ENCODE assay signal across 10 mouse cellular contexts in the genomic region with DNA sequence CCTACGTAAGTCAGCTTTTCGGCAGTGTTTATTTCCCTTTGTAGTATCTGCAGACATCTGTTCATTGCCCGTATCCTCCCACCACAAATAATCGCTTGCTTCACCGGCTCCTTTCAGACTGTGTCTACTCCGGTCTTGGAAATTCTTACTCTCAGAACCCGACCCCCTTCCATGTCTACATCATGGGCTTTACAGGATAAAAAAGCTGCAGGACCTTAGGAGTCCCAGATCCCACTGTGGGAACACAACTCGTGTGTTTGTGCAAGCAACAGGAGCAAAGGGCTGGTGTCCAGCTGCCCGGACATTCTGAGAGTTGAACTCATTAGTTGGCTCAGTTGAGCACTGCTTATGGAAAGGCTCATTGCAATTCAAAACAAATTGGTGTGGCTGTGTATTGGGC. TPM values are rescaled to one million over a fixed set of nuclear protein-coding genes. Genes with fewer than 3 reads are reported as not detected.
DNase-seq lines count a peak whose midpoint lies in the region; ATAC-seq and TF ChIP-seq lines count a peak whose summit lies in the region.
"Had no signal": no experiment of that assay in that cellular context is flagged by ENCODE, and none has a peak within 500 bp of the region (broad histone marks: within the 10 kb centered on the region; RNA-seq: fewer than 3 reads in every experiment).

No protein-coding gene starts in this region.

- H3K9ac ChIP-seq in liver, postnatal 0 days (replicated peaks), result no peak overlapping the region
- no peak overlapping the region for H3K9ac ChIP-seq in liver, embryonic 11.5 days (ENCODE audit: low read depth, low read length)
- H3K9ac ChIP-seq in forebrain, embryonic 12.5 days, result no peak overlapping the region
- no peak overlapping the region for H3K9ac ChIP-seq in intestine, embryonic 14.5 days (ENCODE audit: low read length)
- H3K9ac ChIP-seq: liver, embryonic 13.5 days had no signal

- TF ChIP-seq CTCF in liver, postnatal 0 days (IDR thresholded peaks at IDR 0.05; ENCODE audit: low read depth), result no peak

- ATAC-seq in liver, postnatal 0 days, result no peak
- ATAC-seq in liver, embryonic 11.5 days (replicated peaks; ENCODE audit: low FRiP score), result no peak
- peak; percentile 49 for ATAC-seq in forebrain, embryonic 12.5 days (ENCODE audit: low FRiP score)
- ATAC-seq in intestine, embryonic 14.5 days (replicated peaks; ENCODE audit: low FRiP score, low TSS enrichment, low read depth), result no peak

- no peaks in the 10 kb centered on the region; the same call in none of the 2 replicates for H3K4me1 ChIP-seq in liver, postnatal 0 days (ENCODE audit: insufficient read depth)
- no peaks in the 10 kb centered on the region for H3K4me1 ChIP-seq in liver, embryonic 11.5 days (replicated peaks; ENCODE audit: control insufficient read depth, insufficient read depth, low read length)
- no peaks in the 10 kb centered on the region for H3K4me1 ChIP-seq in forebrain, embryonic 12.5 days
- peaks cover 12% of the 10 kb centered on the region for H3K4me1 ChIP-seq in intestine, embryonic 14.5 days (replicated peaks; ENCODE audit: control insufficient read depth, insufficient read depth, low read length)
- H3K4me1 ChIP-seq: liver, embryonic 13.5 days had no signal

- no peaks in the 10 kb centered on the region for H3K36me3 ChIP-seq in liver, postnatal 0 days (replicated peaks; ENCODE audit: insufficient read depth, low read length)
- H3K36me3 ChIP-seq in liver, embryonic 11.5 days (ENCODE audit: control insufficient read depth, insufficient read depth, low read length), result no peaks in the 10 kb centered on the region
- H3K36me3 ChIP-seq in forebrain, embryonic 12.5 days (replicated peaks), result no peaks in the 10 kb centered on the region
- H3K36me3 ChIP-seq in intestine, embryonic 14.5 days (ENCODE audit: control insufficient read depth, insufficient read depth, low read length), result no peaks in the 10 kb centered on the region
- H3K36me3 ChIP-seq: liver, embryonic 13.5 days had no signal

- no peak overlapping the region for H3K4me3 ChIP-seq in liver, postnatal 0 days (ENCODE audit: low read depth, low read length)
- H3K4me3 ChIP-seq in liver, embryonic 11.5 days (ENCODE audit: low read depth, low read length), result no peak overlapping the region
- no peak overlapping the region for H3K4me3 ChIP-seq in forebrain, embryonic 12.5 days (replicated peaks)
- no peak overlapping the region for H3K4me3 ChIP-seq in intestine, embryonic 14.5 days (ENCODE audit: low read depth, low read length)
- H3K4me3 ChIP-seq: liver, embryonic 13.5 days had no signal

- no peaks in the 10 kb centered on the region for H3K27me3 ChIP-seq in liver, postnatal 0 days (ENCODE audit: insufficient read depth, low read length)
- H3K27me3 ChIP-seq in liver, embryonic 11.5 days (replicated peaks; ENCODE audit: control insufficient read depth, insufficient read depth, low read length), result no peaks in the 10 kb centered on the region
- no peaks in the 10 kb centered on the region for H3K27me3 ChIP-seq in forebrain, embryonic 12.5 days
- no peaks in the 10 kb centered on the region for H3K27me3 ChIP-seq in intestine, embryonic 14.5 days (replicated peaks; ENCODE audit: control insufficient read depth, insufficient read depth, low read length)
- H3K27me3 ChIP-seq: liver, embryonic 13.5 days had no signal

- H3K27ac ChIP-seq in liver, postnatal 0 days (ENCODE audit: low read depth), result 0 out of 2 replicates have a peak overlapping the region, but pooled peaks have one; percentile 12
- H3K27ac ChIP-seq in liver, embryonic 11.5 days (ENCODE audit: low read depth, low read length), result no peak overlapping the region
- H3K27ac ChIP-seq in forebrain, embryonic 12.5 days, result no peak overlapping the region
- no peak overlapping the region for H3K27ac ChIP-seq in intestine, embryonic 14.5 days (ENCODE audit: low read depth)
- H3K27ac ChIP-seq: liver, embryonic 13.5 days had no signal

- no peak for DNase-seq in liver, postnatal 0 days
- no peak for DNase-seq in liver, embryonic 11.5 days (ENCODE audit: low spot score)
- DNase-seq in intestine, embryonic 14.5 days (ENCODE audit: low spot score), result no peak
- DNase-seq in retina, embryonic 14.5 days (ENCODE audit: low spot score), result peak; percentile 17
- DNase-seq in layer of hippocampus, postnatal 10 days (ENCODE audit: low spot score in 2 of 2), result no peak
- DNase-seq in adrenal gland, adult 8-10 months, result no peak
- DNase-seq: liver, embryonic 13.5 days; thymus, adult 2 months had no signal

- no peaks in the 10 kb centered on the region for H3K9me3 ChIP-seq in liver, postnatal 0 days (ENCODE audit: low read length)
- no peaks in the 10 kb centered on the region for H3K9me3 ChIP-seq in liver, embryonic 11.5 days (ENCODE audit: control insufficient read depth, low read length)
- H3K9me3 ChIP-seq in forebrain, embryonic 12.5 days, result no peaks in the 10 kb centered on the region
- no peaks in the 10 kb centered on the region for H3K9me3 ChIP-seq in intestine, embryonic 14.5 days (ENCODE audit: control insufficient read depth, low read length)
- H3K9me3 ChIP-seq: liver, embryonic 13.5 days had no signal

- TF ChIP-seq EP300 in liver, postnatal 0 days (IDR thresholded peaks at IDR 0.05; ENCODE audit: low read depth), result no peak

- WGBS in liver, postnatal 0 days (ENCODE audit: insufficient replicate concordance), result 45% methylated on average over 9 of the region's 9 CpGs
- 68% methylated on average over 9 of the region's 9 CpGs for WGBS in liver, embryonic 11.5 days
- 22% methylated on average over 9 of the region's 9 CpGs for WGBS in forebrain, embryonic 12.5 days
- 32% methylated on average over 9 of the region's 9 CpGs for WGBS in intestine, embryonic 14.5 days

- no peak overlapping the region for H3K4me2 ChIP-seq in liver, postnatal 0 days (ENCODE audit: low read depth, low read length)
- no peak overlapping the region for H3K4me2 ChIP-seq in liver, embryonic 11.5 days
- no peak overlapping the region for H3K4me2 ChIP-seq in forebrain, embryonic 12.5 days
- H3K4me2 ChIP-seq in intestine, embryonic 14.5 days (ENCODE audit: low read length), result peak overlapping the region; percentile 15; the same call in 1 of the 2 replicates
- H3K4me2 ChIP-seq: liver, embryonic 13.5 days had no signal

RNA-seq across cellular contexts. Expression of a gene that starts 35.2 kb away (rescaled TPM):
- polyA plus RNA-seq in liver, postnatal 0 days (2015; fragmentation: Nextera tagmentation; extraction: Ambion mirVana), result 4.7 and 5.4 TPM in 2 replicates
- polyA plus RNA-seq in liver, embryonic 11.5 days (2014; fragmentation: Nextera tagmentation; extraction: Ambion mirVana), result 10.0 and 10.9 TPM in 2 replicates
- 3.6 and 4.4 TPM in 2 replicates for polyA plus RNA-seq in forebrain, embryonic 12.5 days (2016; fragmentation: Nextera tagmentation; extraction: Ambion mirVana)
- 6.3 and 7.2 TPM in 2 replicates for polyA plus RNA-seq in intestine, embryonic 14.5 days (2014; fragmentation: Nextera tagmentation; extraction: Ambion mirVana)
- 10 to 100 TPM; 21.9 to 23.2 TPM for total RNA-seq in layer of hippocampus, postnatal 10 days (2021)
- 10 to 100 TPM; 23.6 to 29.1 (median 27.1) TPM for total RNA-seq in adrenal gland, adult 8-10 months (2022)

RNA-seq across cellular contexts. Expression of a gene that starts 46.9 kb away (rescaled TPM):
- polyA plus RNA-seq in liver, postnatal 0 days (2015; fragmentation: Nextera tagmentation; extraction: Ambion mirVana), result 3.9 and 4.0 TPM in 2 replicates
- 2.0 and 3.7 TPM in 2 replicates for polyA plus RNA-seq in liver, embryonic 11.5 days (2014; fragmentation: Nextera tagmentation; extraction: Ambion mirVana)
- polyA plus RNA-seq in forebrain, embryonic 12.5 days (2016; fragmentation: Nextera tagmentation; extraction: Ambion mirVana), result 1.6 and 3.6 TPM in 2 replicates
- polyA plus RNA-seq in intestine, embryonic 14.5 days (2014; fragmentation: Nextera tagmentation; extraction: Ambion mirVana), result 6.7 and 7.1 TPM in 2 replicates
- total RNA-seq in layer of hippocampus, postnatal 10 days (2021), result 1 to 10 TPM; 3.6 to 6.7 TPM
- total RNA-seq in adrenal gland, adult 8-10 months (2022), result 1 to 10 TPM; 4.4 to 10.0 (median 8.7) TPM

RNA-seq across cellular contexts. Expression of a gene that starts 47.0 kb away (rescaled TPM):
- 4.9 and 5.9 TPM in 2 replicates for polyA plus RNA-seq in liver, postnatal 0 days (2015; fragmentation: Nextera tagmentation; extraction: Ambion mirVana)
- polyA plus RNA-seq in liver, embryonic 11.5 days (2014; fragmentation: Nextera tagmentation; extraction: Ambion mirVana), result 3.9 and 4.3 TPM in 2 replicates
- 4.8 and 5.2 TPM in 2 replicates for polyA plus RNA-seq in forebrain, embryonic 12.5 days (2016; fragmentation: Nextera tagmentation; extraction: Ambion mirVana)
- 23.3 and 24.6 TPM in 2 replicates for polyA plus RNA-seq in intestine, embryonic 14.5 days (2014; fragmentation: Nextera tagmentation; extraction: Ambion mirVana)
- total RNA-seq in layer of hippocampus, postnatal 10 days (2021), result 10 to 100 TPM; 12.3 to 14.1 TPM
- total RNA-seq in adrenal gland, adult 8-10 months (2022), result 10 to 100 TPM; 20.6 to 36.0 (median 29.8) TPM
- total RNA-seq: MEL had no signal
